Mouse (Mus musculus) cerebellum, adult 2 months (tissue): ENCODE results near the gene Trpm5. TPM values are rescaled to one million over a fixed set of nuclear protein-coding genes. Genes with fewer than 3 reads are reported as not detected.

Experiments used
- DNase-seq, 2 experiments: peaks; one replicate each; pipeline ENCODE4 v3.0.0; 2021
- H3K27ac ChIP-seq: fragments of 200-500 bp; 2 replicates; pipeline ENCODE4 v1.5.1; 2012; ENCODE audit warnings: low read length, control low read depth, inconsistent platforms; ENCODE audit not compliant: insufficient read depth
- H3K27me3 ChIP-seq: fragments of 200-500 bp; 2 replicates; pipeline ENCODE4 v1.6.1; 2012; ENCODE audit warnings: inconsistent platforms, mild to moderate bottlenecking, low read length, moderate library complexity; ENCODE audit not compliant: control insufficient read depth, insufficient read depth
- H3K4me1 ChIP-seq: fragments of 200-500 bp; 2 replicates; pipeline ENCODE4 v1.6.1; 2011; ENCODE audit warnings: low read length; ENCODE audit not compliant: control insufficient read depth, insufficient read depth
- H3K4me3 ChIP-seq: fragments of 200-500 bp; replicated peaks from 2 replicates; pipeline ENCODE3; 2011; ENCODE audit warnings: mild to moderate bottlenecking, low read depth, low read length, control low read depth; ENCODE audit not compliant: insufficient read depth
- CTCF ChIP-seq: fragments of 200-500 bp; IDR thresholded peaks from 2 replicates; pipeline ENCODE4 v1.5.1; 2011; ENCODE audit warnings: low read depth, mild to moderate bottlenecking, control low read depth, low read length, moderate library complexity, borderline replicate concordance; ENCODE audit not compliant: insufficient read depth
- POLR2A ChIP-seq: fragments of 200-500 bp; IDR thresholded peaks from 2 replicates; pipeline ENCODE4 v1.6.1; 2011; ENCODE audit warnings: low read length, control low read depth, borderline replicate concordance; ENCODE audit not compliant: insufficient read depth
- WGBS: fragments of 180-500 bp; shearing (Covaris S2); methylation state at CpG from one replicate; pipeline ENCODE4 v1.1.7; 2018; 5-methylcytosine and 5-hydroxymethylcytosine counted together
- polyA plus RNA-seq: library from polyadenylated mRNA; depleted of rRNA; stranded (reverse); fragments of >200 nt; gene quantifications from 2 replicates; pipeline ENCODE4 v1.2.3, GENCODE M21; 2012; rRNA removed

Trpm5 gene
- 0.10 and 0.13 TPM in 2 replicates for polyA plus RNA-seq

DNA sequence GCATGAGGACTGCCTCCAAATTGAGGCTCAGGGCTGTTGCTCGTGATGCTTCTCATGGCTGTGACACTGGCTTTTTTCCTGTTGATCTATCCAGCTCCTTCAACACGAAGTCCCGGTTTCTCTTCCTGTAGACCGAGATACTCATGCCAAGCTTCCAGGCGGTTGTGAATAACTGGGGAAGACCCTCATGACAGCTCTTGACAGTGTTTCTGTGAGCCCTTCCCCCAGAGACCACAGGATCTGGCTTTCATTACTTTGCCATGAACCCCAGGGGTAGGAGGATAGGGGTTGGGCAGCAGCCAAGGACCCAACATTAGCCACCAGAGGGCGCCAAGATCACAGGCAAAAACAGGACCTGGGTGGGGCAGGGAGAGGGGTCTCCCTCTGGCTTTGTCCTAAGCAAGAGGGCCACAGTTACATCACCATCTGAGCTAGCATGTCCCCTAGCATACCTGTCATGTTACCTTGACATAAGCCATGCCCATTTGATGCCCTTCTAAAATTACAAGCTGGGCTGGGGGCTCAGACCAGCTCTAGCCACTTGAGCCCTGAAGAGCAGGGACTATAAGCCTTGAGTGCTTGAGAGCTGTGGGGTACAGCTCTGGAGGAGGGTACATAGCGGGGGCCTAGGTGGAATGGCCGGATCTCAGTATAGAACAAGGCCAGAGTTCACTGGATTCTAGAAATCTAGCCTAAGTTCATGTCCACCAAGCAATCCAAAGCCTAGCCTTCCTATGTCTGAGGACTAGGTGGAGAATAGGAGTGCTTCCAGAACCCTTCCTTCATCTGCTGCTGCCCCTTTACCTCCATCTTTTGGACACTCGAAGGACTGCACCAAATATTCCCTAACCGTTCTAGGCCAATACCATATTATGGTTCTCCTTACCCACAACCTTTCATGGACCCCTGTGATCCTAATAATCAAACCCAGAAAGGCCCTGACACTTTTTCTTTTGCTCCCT is at the start of gene Trpm5:
Trpm5 (minus strand) TSS at position 51 of the 962 bp plus-strand sequence.
- H3K4me3 ChIP-seq: no peak within 1 kb of the TSS
- no peaks in the 10 kb centered on the region for H3K4me1 ChIP-seq
- DNase-seq: peak; percentile 33 to 66
- TF ChIP-seq POLR2A: no peak
- TF ChIP-seq CTCF: peak; percentile 83
- WGBS: 38% methylated on average over 10 of the region's 10 CpGs
- no peak within 1 kb of the TSS for H3K27ac ChIP-seq
- H3K27me3 ChIP-seq: no peaks in the 10 kb centered on the region

DNA sequence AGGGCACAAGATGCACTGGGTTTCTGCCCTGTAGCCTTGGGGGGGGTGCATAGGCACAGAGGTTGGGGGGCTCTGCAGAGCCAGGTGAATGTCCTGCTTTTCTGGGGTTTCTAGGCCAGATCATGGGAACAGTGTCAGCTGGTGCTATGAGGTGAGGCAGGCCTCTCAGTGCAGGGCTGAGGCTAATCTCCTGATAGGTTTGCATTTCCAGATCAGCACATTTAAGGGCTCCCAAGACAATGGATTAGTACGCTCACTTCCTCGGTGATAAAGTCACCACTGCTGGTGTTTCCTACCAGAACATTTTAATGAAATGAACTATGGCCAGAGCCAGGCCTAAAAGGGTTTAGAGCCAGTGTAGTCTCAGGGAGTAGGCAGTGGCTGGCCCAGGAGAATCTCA is 48.2 kb upstream of the Trpm5 start:
- TF ChIP-seq POLR2A: no peak
- no peak for TF ChIP-seq CTCF
- no peaks in the 10 kb centered on the region for H3K27me3 ChIP-seq
- H3K4me1 ChIP-seq: peaks cover 1% of the 10 kb centered on the region
- 90% methylated on average over 2 of the region's 2 CpGs for WGBS
- H3K27ac ChIP-seq: no peak overlapping the region
- H3K4me3 ChIP-seq: no peak overlapping the region
- no peak for DNase-seq

DNA sequence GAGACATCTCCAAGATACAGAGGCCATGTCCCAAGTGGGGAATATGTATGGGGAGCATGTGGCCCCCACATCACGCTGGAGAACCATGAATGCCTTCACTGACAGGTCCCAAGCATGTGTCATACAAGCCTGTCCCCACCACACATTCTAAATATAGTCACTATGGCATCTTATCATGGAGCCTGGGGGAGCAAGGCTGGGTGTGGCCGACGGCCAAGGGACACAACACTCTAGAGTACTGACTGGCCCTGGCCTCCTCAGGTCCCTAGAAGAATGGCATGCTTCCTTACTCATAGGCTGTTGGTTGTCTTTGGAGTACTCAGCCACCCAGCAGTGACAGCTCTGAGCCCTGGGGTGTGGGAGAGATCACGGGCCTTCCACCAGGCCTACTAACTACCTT is 45.5 kb upstream of the Trpm5 start:
- H3K27ac ChIP-seq: no peak overlapping the region
- DNase-seq: no peak
- no peak overlapping the region for H3K4me3 ChIP-seq
- no peaks in the 10 kb centered on the region for H3K27me3 ChIP-seq
- no peak for TF ChIP-seq CTCF
- no peak for TF ChIP-seq POLR2A
- 85% methylated on average over 4 of the region's 4 CpGs for WGBS
- H3K4me1 ChIP-seq: peaks cover 4% of the 10 kb centered on the region

DNA sequence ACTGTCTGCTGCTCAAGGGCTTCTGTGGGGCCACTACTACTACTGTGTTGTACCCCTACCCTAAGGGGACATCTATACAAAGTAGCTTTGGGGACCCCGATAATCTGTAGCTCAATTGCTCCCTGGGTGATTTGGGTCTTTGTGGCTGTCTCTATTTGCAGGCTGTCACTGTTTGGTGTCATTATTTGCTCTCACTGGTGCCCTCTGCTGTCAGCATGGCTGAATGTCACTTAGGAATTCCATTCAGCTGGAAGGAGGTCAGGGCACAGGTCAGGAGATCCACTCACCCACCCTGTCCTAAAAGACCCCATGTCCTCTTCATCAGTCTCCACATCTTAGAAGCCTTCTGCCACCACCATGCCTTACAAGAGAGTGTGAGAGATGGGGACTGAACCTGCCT is 44.3 kb upstream of the Trpm5 start:
- H3K4me1 ChIP-seq: peaks cover 4% of the 10 kb centered on the region
- no peak overlapping the region for H3K4me3 ChIP-seq
- DNase-seq: peak; percentile 53 to 76
- no peak overlapping the region for H3K27ac ChIP-seq
- no peaks in the 10 kb centered on the region for H3K27me3 ChIP-seq
- 10% methylated on average over 1 of the region's 1 CpGs for WGBS
- TF ChIP-seq POLR2A (no peak), CTCF (peak; percentile 75)

DNA sequence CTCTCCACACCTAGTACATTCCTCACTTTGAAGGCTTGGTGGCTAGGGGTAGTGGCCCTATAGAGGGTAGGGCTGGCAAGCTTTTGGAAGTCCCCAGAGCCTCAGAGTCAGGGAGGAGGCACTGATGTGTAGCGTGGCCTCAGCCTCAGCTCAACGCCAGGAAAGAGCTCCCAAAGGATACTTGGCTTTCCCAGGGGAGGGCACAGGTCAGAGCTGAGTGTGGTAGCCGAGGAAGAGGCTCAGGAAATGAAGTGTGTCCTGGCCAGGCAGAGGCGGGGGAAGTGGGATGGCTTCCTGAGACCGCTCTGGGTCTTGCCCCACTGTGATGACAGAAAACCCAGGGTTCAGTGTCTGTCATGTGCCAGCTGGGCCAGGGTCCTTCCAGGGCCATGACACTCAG is 42.1 kb upstream of the Trpm5 start:
- no peak overlapping the region for H3K27ac ChIP-seq
- no peaks in the 10 kb centered on the region for H3K27me3 ChIP-seq
- 84% methylated on average over 5 of the region's 5 CpGs for WGBS
- peaks cover 4% of the 10 kb centered on the region for H3K4me1 ChIP-seq
- TF ChIP-seq POLR2A: no peak
- TF ChIP-seq CTCF: no peak
- DNase-seq: no peak
- H3K4me3 ChIP-seq: no peak overlapping the region

DNA sequence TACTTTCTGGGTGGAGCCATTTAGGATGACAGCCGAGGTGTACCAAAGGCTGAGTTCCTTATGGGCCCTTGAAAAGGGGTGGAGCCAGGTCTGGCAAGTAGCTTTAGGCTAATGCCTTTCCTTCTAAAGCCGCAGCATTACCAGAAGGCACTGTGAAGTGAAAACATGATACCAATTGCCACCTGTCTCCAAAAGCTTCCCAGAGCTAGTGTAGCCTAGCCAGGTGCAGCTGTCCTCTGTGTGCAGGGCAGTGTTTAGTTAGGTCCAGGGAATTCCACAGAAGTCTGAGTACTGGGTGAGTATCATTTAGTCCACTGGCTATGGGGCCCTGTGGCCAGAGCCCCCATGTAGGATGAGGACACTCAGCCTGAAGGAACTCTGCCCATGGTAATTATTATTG is 41.7 kb upstream of the Trpm5 start:
- Histone ChIP-seq H3K27me3 (no peaks in the 10 kb centered on the region), H3K4me1 (peaks cover 4% of the 10 kb centered on the region), H3K4me3 (no peak overlapping the region), H3K27ac (no peak overlapping the region)
- WGBS: 92% methylated on average over 2 of the region's 2 CpGs
- TF ChIP-seq CTCF (no peak), POLR2A (no peak)
- no peak for DNase-seq

DNA sequence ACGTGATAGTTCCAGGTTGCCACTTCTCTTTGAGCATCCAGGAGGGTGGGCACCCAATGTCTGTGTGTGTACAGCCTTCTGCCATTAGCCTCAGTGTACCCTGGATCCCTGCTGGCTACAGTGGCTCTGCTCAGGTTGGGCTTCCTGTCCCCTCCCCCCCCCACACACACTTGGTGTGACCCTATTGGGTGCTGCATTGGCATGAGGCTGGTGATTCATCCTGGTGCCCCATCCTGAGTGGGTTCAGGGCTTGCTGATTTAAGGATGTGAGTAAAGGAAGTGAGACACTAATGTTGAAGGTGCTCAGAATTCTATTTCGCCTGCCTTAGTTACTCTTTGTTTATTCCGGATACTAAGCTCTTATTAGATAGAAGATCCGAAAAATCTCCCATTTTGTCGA is 38.4 kb upstream of the Trpm5 start:
- TF ChIP-seq CTCF: no peak
- TF ChIP-seq POLR2A: no peak
- WGBS: 95% methylated on average over 5 of the region's 5 CpGs

DNA sequence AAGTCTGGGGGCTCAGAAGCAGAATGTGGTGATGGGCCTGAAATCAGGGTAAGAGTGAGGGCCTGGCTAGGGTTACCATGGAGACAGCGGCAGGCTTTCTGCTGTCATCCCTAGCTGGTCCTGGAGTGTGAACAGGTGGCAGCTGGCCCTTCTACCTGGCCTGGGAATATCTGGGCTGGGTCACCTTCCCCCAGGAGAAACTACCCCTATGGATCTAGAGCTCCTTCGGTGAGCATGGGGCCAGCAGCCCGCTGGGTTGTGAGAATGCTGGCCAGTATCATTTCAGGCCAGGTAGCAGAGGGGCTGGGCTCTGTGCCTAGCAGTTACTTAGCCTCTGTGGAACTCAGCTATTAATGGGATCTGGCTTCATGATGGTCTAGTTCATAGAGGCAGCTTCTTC is 30.5 kb upstream of the Trpm5 start:
- no peaks in the 10 kb centered on the region; the same call in 1 of the 2 replicates for H3K27me3 ChIP-seq
- TF ChIP-seq CTCF: no peak
- TF ChIP-seq POLR2A: no peak
- no peak overlapping the region for H3K4me3 ChIP-seq
- peak; percentile 51 to 74 for DNase-seq
- WGBS: 11% methylated on average over 3 of the region's 3 CpGs
- H3K27ac ChIP-seq: no peak overlapping the region
- peaks cover 31% of the 10 kb centered on the region for H3K4me1 ChIP-seq

More for the DNA sequence above, 38.4 kb upstream of the Trpm5 start:
- no peak overlapping the region for H3K4me3 ChIP-seq
- no peaks in the 10 kb centered on the region; the same call in 1 of the 2 replicates for H3K27me3 ChIP-seq
- H3K27ac ChIP-seq: no peak overlapping the region
- peaks cover 4% of the 10 kb centered on the region for H3K4me1 ChIP-seq
- no peak for DNase-seq
